Mouse (Mus musculus) lung, postnatal 0 days (tissue): Measurements from ENCODE around the gene Pabpn1.

Source experiments
- CTCF ChIP-seq: IDR thresholded peaks from 2 replicates; pipeline ENCODE4 v1.5.1; 2016; ENCODE audit warnings: antibody characterized with exemption, mild to moderate bottlenecking
- EP300 ChIP-seq: IDR thresholded peaks from 2 replicates; pipeline ENCODE4 v1.6.1; 2016; ENCODE audit warnings: antibody characterized with exemption, mild to moderate bottlenecking, control low read depth

- TF ChIP-seq CTCF (no peak), EP300 (no peak)
These were observed 27.8 kb upstream of the Pabpn1 start for GRCm38 (mm10) chr14:54864313-54865036.
